Mouse (Mus musculus) G1E (cell line): ENCODE measurements around the gene 4921511C20Rik. TPM values are rescaled to one million over a fixed set of nuclear protein-coding genes. Genes with fewer than 3 reads are reported as not detected.

Experiments used
- ATAC-seq: 2 replicates; pipeline ENCODE4 v1.8.0; 2016; ENCODE audit warnings: mild to moderate bottlenecking; ENCODE audit not compliant: insufficient number of reproducible peaks, poor library complexity, low FRiP score, severe bottlenecking; ENCODE audit errors: extremely low read depth
- DNase-seq: peaks from one replicate; pipeline ENCODE4 v3.0.0; 2012; ENCODE audit warnings: low spot score
- H3K27me3 ChIP-seq: 2 replicates; pipeline ENCODE4 v1.6.1; 2012; ENCODE audit warnings: mild to moderate bottlenecking, low read length, inconsistent platforms; ENCODE audit not compliant: insufficient read depth
- H3K36me3 ChIP-seq: replicated peaks from 2 replicates; pipeline ENCODE3; 2012; ENCODE audit warnings: mild to moderate bottlenecking, inconsistent platforms
- H3K4me1 ChIP-seq: 2 replicates; pipeline ENCODE4 v1.6.1; 2012; ENCODE audit warnings: low read depth, low read length, inconsistent platforms, mixed read lengths; ENCODE audit not compliant: insufficient read depth
- H3K4me3 ChIP-seq: 2 replicates; pipeline ENCODE4 v1.5.1; 2012; ENCODE audit warnings: low read depth, mild to moderate bottlenecking, inconsistent platforms, low read length, moderate library complexity, mixed read lengths
- H3K9me3 ChIP-seq: replicated peaks from 2 replicates; pipeline ENCODE4 v1.6.1; 2012; ENCODE audit warnings: inconsistent platforms
- TAL1 ChIP-seq: conservative IDR thresholded peaks from 2 replicates; pipeline ENCODE4 v1.6.1; 2012; ENCODE audit warnings: low read depth, low read length, inconsistent platforms, mixed read lengths
- polyA plus RNA-seq: library from polyadenylated mRNA; stranded (reverse); fragments of >175 nt; gene quantifications from 2 replicates; pipeline ENCODE4 v1.2.3, GENCODE M21; 2012
- total RNA-seq, 2 experiments: library from RNA; stranded (forward) in 1 of 2; stranded (reverse) in 1 of 2; fragments of 200-1000 nt in 1 of 2; fragments of >200 nt in 1 of 2; fragmentation: Nextera tagmentation in 1 of 2; gene quantifications; 2 replicates each; pipeline ENCODE4 v1.2.3; 2014 to 2017

The 4921511C20Rik gene
- total RNA-seq (2014; fragmentation: Nextera tagmentation) (not detected in 2 replicates), total RNA-seq (2017) (0.11 TPM in 1 of 2 replicates, not detected in the other), polyA plus RNA-seq (not detected in 2 replicates)

GRCm38 (mm10) chrX:127393993-127394392, at the start of gene 4921511C20Rik:
TSS of gene 4921511C20Rik (plus strand) at chrX:127394293.
- Histone ChIP-seq H3K27me3 (no peaks in the 10 kb centered on the region), H3K4me1 (no peaks in the 10 kb centered on the region), H3K9me3 (no peaks in the 10 kb centered on the region), H3K36me3 (no peaks in the 10 kb centered on the region), H3K4me3 (no peak within 1 kb of the TSS)
- ATAC-seq, result no peak
- no peak for DNase-seq
- no peak for TF ChIP-seq TAL1
